Mouse (Mus musculus): ENCODE measurements around the gene Med16.

- TF ChIP-seq CTCF (IDR thresholded peaks at IDR 0.05; ENCODE audit: borderline replicate concordance, control insufficient read depth, extremely low read depth, insufficient read depth, low read length, poor library complexity) (no peak), POLR2A (IDR thresholded peaks at IDR 0.05; ENCODE audit: control insufficient read depth, extremely low read depth, insufficient read depth, low read length, poor library complexity) (no peak)
Measured at GRCm38 (mm10) chr10:79925785-79926490, 17.2 kb upstream of the Med16 start.

Measured in thymus, adult 2 months (tissue).